Mouse (Mus musculus) lung, embryonic 14.5 days (tissue): ENCODE data around the gene Cdh12. TPM values are rescaled to one million over a fixed set of nuclear protein-coding genes. Genes with fewer than 3 reads are reported as not detected.
A peak's percentile ranks its signal among the peaks of the same experiment; 100 is the strongest.
"Not testable (repeated sequence)": the region's sequence is repeated elsewhere in the genome, so short reads cannot be mapped to it uniquely, and the experiment has no call there.

Experiments
- ATAC-seq: fragments of 200-750 bp; cut with Nextera tagmentation; 2 replicates; pipeline ENCODE4 v1.8.0; 2017; ENCODE audit warnings: mild to moderate bottlenecking, moderate TSS enrichment, moderate library complexity; ENCODE audit not compliant: insufficient read depth
- DNase-seq: peaks from one replicate; pipeline ENCODE4 v3.0.0-alpha.2; 2015
- H3K27ac ChIP-seq: fragments of 300-500 bp; sonication (generic); 2 replicates; pipeline ENCODE4 v1.5.1; 2014; ENCODE audit warnings: low read depth, mild to moderate bottlenecking, moderate library complexity
- H3K27me3 ChIP-seq: fragments of 300-500 bp; sonication (generic); 2 replicates; pipeline ENCODE4 v1.6.1; 2014; ENCODE audit warnings: low read length, control low read depth; ENCODE audit not compliant: insufficient read depth
- H3K36me3 ChIP-seq: fragments of 300-500 bp; sonication (generic); 2 replicates; pipeline ENCODE4 v1.6.1; 2014; ENCODE audit warnings: control low read depth; ENCODE audit not compliant: insufficient read depth
- H3K4me1 ChIP-seq: fragments of 300-500 bp; sonication (generic); 2 replicates; pipeline ENCODE4 v1.6.1; 2014; ENCODE audit warnings: antibody characterized with exemption, control low read depth; ENCODE audit not compliant: insufficient read depth
- H3K4me2 ChIP-seq: fragments of 300-500 bp; sonication (generic); 2 replicates; pipeline ENCODE4 v1.6.1; 2014; ENCODE audit warnings: mild to moderate bottlenecking
- H3K4me3 ChIP-seq: fragments of 300-500 bp; sonication (generic); 2 replicates; pipeline ENCODE4 v1.5.1; 2014; ENCODE audit warnings: low read depth, low read length
- H3K9ac ChIP-seq: fragments of 300-500 bp; sonication (generic); 2 replicates; pipeline ENCODE4 v1.6.1; 2014
- H3K9me3 ChIP-seq: fragments of 300-500 bp; sonication (generic); 2 replicates; pipeline ENCODE4 v1.6.1; 2016; ENCODE audit warnings: low read depth, low read length, control low read depth
- CTCF ChIP-seq: IDR thresholded peaks from 2 replicates; pipeline ENCODE4 v1.5.1; 2016; ENCODE audit warnings: antibody characterized with exemption, low read depth
- WGBS: fragments of 180-500 bp; shearing (Covaris S2); extraction: QIAGEN DNeasy Blood & Tissue Kit; methylation state at CpG from one replicate; pipeline ENCODE4 v1.1.7; 2014; 5-methylcytosine and 5-hydroxymethylcytosine counted together
- polyA plus RNA-seq: library from polyadenylated mRNA; unstranded; fragments of >200 nt; fragmentation: Nextera tagmentation; extraction: Ambion mirVana; gene quantifications from 2 replicates; pipeline ENCODE4 v1.2.1, GENCODE M21; 2014

The Cdh12 gene
- polyA plus RNA-seq, 1 experiment from 2014 or later = 0.04 TPM

GRCm38 (mm10) chr15:21092824-21093223 is 643.8 kb downstream of the Cdh12 start:
- Histone ChIP-seq H3K9ac (no peak overlapping the region), H3K27ac (no peak overlapping the region), H3K4me3 (no peak overlapping the region), H3K36me3 (no peaks in the 10 kb centered on the region), H3K27me3 (no peaks in the 10 kb centered on the region), H3K4me2 (no peak overlapping the region), H3K9me3 (no peaks in the 10 kb centered on the region), H3K4me1 (no peaks in the 10 kb centered on the region)
- ATAC-seq (no peak), DNase-seq (no peak)
- 68% methylated on average over 1 of the region's 1 CpGs for WGBS
- no peak for TF ChIP-seq CTCF

GRCm38 (mm10) chr15:21109009-21109841 is 660.2 kb downstream of the Cdh12 start:
- H3K9me3 ChIP-seq = no peaks in the 10 kb centered on the region
- H3K27me3 ChIP-seq = no peaks in the 10 kb centered on the region
- no peaks in the 10 kb centered on the region for H3K4me1 ChIP-seq
- ATAC-seq (peak; percentile 71; the same call in 1 of the 2 replicates), DNase-seq (peak; percentile 34)
- no peak overlapping the region for H3K27ac ChIP-seq
- WGBS = 17% methylated on average over 11 of the region's 11 CpGs
- H3K4me2 ChIP-seq = peak overlapping the region; percentile 51
- H3K4me3 ChIP-seq = peak overlapping the region; percentile 20; the same call in 1 of the 2 replicates
- 0 out of 2 replicates have a peak, but pooled peaks have one; percentile 13 for TF ChIP-seq CTCF
- H3K9ac ChIP-seq = no peak overlapping the region
- no peaks in the 10 kb centered on the region for H3K36me3 ChIP-seq

- WGBS = 74% methylated on average over 4 of the region's 4 CpGs
- DNase-seq = no peak
- Histone ChIP-seq H3K9ac (no peak overlapping the region), H3K27ac (no peak overlapping the region), H3K27me3 (no peaks in the 10 kb centered on the region), H3K36me3 (no peaks in the 10 kb centered on the region), H3K9me3 (no peaks in the 10 kb centered on the region), H3K4me1 (no peaks in the 10 kb centered on the region), H3K4me3 (no peak overlapping the region), H3K4me2 (no peak overlapping the region)
- no peak for TF ChIP-seq CTCF
- no peak for ATAC-seq
These were observed 660.9 kb downstream of the Cdh12 start for GRCm38 (mm10) chr15:21109889-21110500.

- DNase-seq = peak; percentile 2
- H3K36me3 ChIP-seq = no peaks in the 10 kb centered on the region
- H3K4me3 ChIP-seq = peak overlapping the region; percentile 13; the same call in 1 of the 2 replicates
- H3K9ac ChIP-seq = no peak overlapping the region
- H3K9me3 ChIP-seq = no peaks in the 10 kb centered on the region
- peak overlapping the region; percentile 56 for H3K4me2 ChIP-seq
- WGBS = 15% methylated on average over 23 of the region's 23 CpGs
- ATAC-seq = no peak
- no peak overlapping the region for H3K27ac ChIP-seq
- no peaks in the 10 kb centered on the region for H3K4me1 ChIP-seq
- no peaks in the 10 kb centered on the region for H3K27me3 ChIP-seq
- TF ChIP-seq CTCF = no peak
These were observed 662.0 kb downstream of the Cdh12 start for GRCm38 (mm10) chr15:21110874-21111603.

- 100% methylated on average over 2 of the region's 2 CpGs for WGBS
These were observed 665.7 kb downstream of the Cdh12 start for GRCm38 (mm10) chr15:21114775-21115174.

GRCm38 (mm10) chr15:21130660-21131059 is 681.6 kb downstream of the Cdh12 start:
- H3K36me3 ChIP-seq = no peaks in the 10 kb centered on the region
- H3K9me3 ChIP-seq = no peaks in the 10 kb centered on the region
- no peaks in the 10 kb centered on the region for H3K27me3 ChIP-seq
- ATAC-seq = no peak
- no peak for DNase-seq
- no peaks in the 10 kb centered on the region for H3K4me1 ChIP-seq
- H3K27ac ChIP-seq = no peak overlapping the region
- no peak overlapping the region for H3K4me2 ChIP-seq
- TF ChIP-seq CTCF = no peak
- no peak overlapping the region for H3K9ac ChIP-seq
- H3K4me3 ChIP-seq = no peak overlapping the region

More at GRCm38 (mm10) chr15:21114775-21115174, 665.7 kb downstream of the Cdh12 start:
- H3K27ac ChIP-seq, ATAC-seq, H3K36me3 ChIP-seq, DNase-seq, H3K4me1 ChIP-seq, H3K4me2 ChIP-seq, H3K27me3 ChIP-seq, H3K9ac ChIP-seq, H3K4me3 ChIP-seq, H3K9me3 ChIP-seq: not testable (repeated sequence)

- Histone ChIP-seq H3K27ac (no peak overlapping the region), H3K4me1 (no peaks in the 10 kb centered on the region), H3K4me2 (no peak overlapping the region), H3K9ac (no peak overlapping the region), H3K36me3 (no peaks in the 10 kb centered on the region), H3K4me3 (no peak overlapping the region), H3K27me3 (no peaks in the 10 kb centered on the region), H3K9me3 (no peaks in the 10 kb centered on the region)
- DNase-seq (no peak), ATAC-seq (no peak)
- no peak for TF ChIP-seq CTCF
These were observed 683.9 kb downstream of the Cdh12 start for GRCm38 (mm10) chr15:21132999-21133398.
